Mouse (Mus musculus) small intestine, adult 2 months (tissue): ENCODE results near the gene Mrpl14. TPM values are rescaled to one million over a fixed set of nuclear protein-coding genes. Genes with fewer than 3 reads are reported as not detected.

Experiments
- H3K27ac ChIP-seq: fragments of 200-500 bp; 2 replicates; pipeline ENCODE4 v1.5.1; 2012; ENCODE audit warnings: low read depth, low read length, control low read depth, inconsistent platforms; ENCODE audit not compliant: insufficient read depth
- H3K27me3 ChIP-seq: fragments of 200-500 bp; 2 replicates; pipeline ENCODE4 v1.6.1; 2012; ENCODE audit warnings: mild to moderate bottlenecking, moderate library complexity, low read length, inconsistent platforms; ENCODE audit not compliant: control insufficient read depth, insufficient read depth
- H3K36me3 ChIP-seq: fragments of 200-500 bp; 2 replicates; pipeline ENCODE4 v1.6.1; 2012; ENCODE audit warnings: mild to moderate bottlenecking, low read length, control low read depth, inconsistent platforms; ENCODE audit not compliant: control insufficient read depth, insufficient read depth
- H3K4me1 ChIP-seq: fragments of 200-500 bp; 2 replicates; pipeline ENCODE4 v1.6.1; 2012; ENCODE audit warnings: low read length, inconsistent platforms, mixed read lengths; ENCODE audit not compliant: control insufficient read depth, insufficient read depth, insufficient read length
- H3K4me3 ChIP-seq: fragments of 200-500 bp; 2 replicates; pipeline ENCODE4 v1.5.1; 2012; ENCODE audit warnings: low read depth, mild to moderate bottlenecking, control low read depth, inconsistent platforms, low read length, moderate library complexity
- CTCF ChIP-seq: fragments of 200-500 bp; IDR thresholded peaks from 2 replicates; pipeline ENCODE4 v1.5.1; 2012; ENCODE audit warnings: low read depth, mild to moderate bottlenecking, control low read depth, inconsistent platforms, low read length, moderate library complexity, mixed read lengths; ENCODE audit not compliant: insufficient replicate concordance, insufficient read length; ENCODE audit errors: extremely low read depth
- POLR2A ChIP-seq: fragments of 200-500 bp; IDR thresholded peaks from 2 replicates; pipeline ENCODE4 v1.6.1; 2012; ENCODE audit warnings: low read depth, mild to moderate bottlenecking, control low read depth, inconsistent platforms, low read length, moderate library complexity
- WGBS: fragments of 180-500 bp; shearing (Covaris S2); methylation state at CpG from one replicate; pipeline ENCODE4 v1.1.7; 2018; 5-methylcytosine and 5-hydroxymethylcytosine counted together
- polyA plus RNA-seq: library from polyadenylated mRNA; depleted of rRNA; stranded (reverse); fragments of >200 nt; gene quantifications from 2 replicates; pipeline ENCODE4 v1.2.3, GENCODE M21; 2012

Mrpl14 gene
- polyA plus RNA-seq, 1 experiment = 161 TPM

DNA sequence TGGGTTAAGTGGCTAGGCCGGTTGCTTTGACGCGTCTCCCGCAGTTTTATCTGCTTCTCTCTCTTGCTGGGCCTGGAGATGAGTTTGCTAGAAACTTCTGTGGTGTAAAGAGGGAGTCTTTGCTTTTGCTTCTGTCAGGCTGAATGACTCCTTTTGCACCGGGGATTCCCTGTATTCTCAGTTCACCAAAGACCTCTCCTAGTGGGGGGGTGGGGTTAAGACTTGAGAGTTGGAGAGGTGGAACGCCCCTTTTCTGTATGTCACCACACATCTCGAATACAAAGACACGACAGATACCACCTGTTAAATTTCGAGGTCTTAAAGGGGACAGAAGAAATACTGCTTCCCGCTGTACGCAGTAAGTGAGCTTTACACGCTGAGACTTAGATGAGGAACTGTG is 594 bp downstream of the Mrpl14 start, which contains the start of gene Tmem63b:
Gene Tmem63b, minus strand, starts transcription at position 190 of the 400 bp plus-strand sequence.
- no peak for TF ChIP-seq CTCF
- TF ChIP-seq POLR2A = no peak
- H3K4me3 ChIP-seq = peak within 1 kb of the TSS; percentile 96
- peak within 1 kb of the TSS; percentile 21 for H3K27ac ChIP-seq
- peaks cover 20% of the 10 kb centered on the region for H3K4me1 ChIP-seq
- H3K27me3 ChIP-seq = no peaks in the 10 kb centered on the region
- WGBS = 2% methylated on average over 12 of the region's 12 CpGs
- H3K36me3 ChIP-seq = no peaks in the 10 kb centered on the region

GRCm38 (mm10) chr17:45689120-45689519 is 3.0 kb downstream of the Mrpl14 start:
- H3K36me3 ChIP-seq = no peaks in the 10 kb centered on the region
- WGBS = 23% methylated on average over 9 of the region's 9 CpGs
- peaks cover 35% of the 10 kb centered on the region for H3K4me1 ChIP-seq
- no peaks in the 10 kb centered on the region for H3K27me3 ChIP-seq
- no peak overlapping the region for H3K4me3 ChIP-seq
- no peak for TF ChIP-seq POLR2A
- TF ChIP-seq CTCF = no peak
- no peak overlapping the region for H3K27ac ChIP-seq

DNA sequence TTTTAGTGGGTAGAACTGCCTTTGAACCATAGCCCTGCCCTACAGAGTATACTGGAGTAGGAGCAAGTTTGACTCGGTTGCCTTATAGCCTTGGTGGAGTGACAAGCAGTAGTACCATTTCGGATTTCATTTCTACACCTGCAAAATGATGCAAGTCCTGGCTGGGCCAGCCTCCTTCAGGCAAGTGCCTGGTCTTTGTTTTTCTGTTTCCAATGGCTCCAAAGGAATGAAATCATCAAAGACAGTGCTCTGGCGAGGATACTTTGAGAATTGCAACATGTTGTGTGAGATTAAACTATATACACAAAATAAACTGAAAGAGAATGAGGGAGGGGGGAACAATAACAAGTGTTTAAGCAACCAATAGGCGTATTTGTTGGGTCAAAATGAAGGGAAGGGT is 3.9 kb downstream of the Mrpl14 start:
- Histone ChIP-seq H3K4me1 (peaks cover 32% of the 10 kb centered on the region), H3K27ac (no peak overlapping the region), H3K27me3 (no peaks in the 10 kb centered on the region), H3K4me3 (no peak overlapping the region), H3K36me3 (no peaks in the 10 kb centered on the region)
- TF ChIP-seq POLR2A = no peak
- TF ChIP-seq CTCF = no peak
- WGBS = 93% methylated on average over 4 of the region's 4 CpGs

DNA sequence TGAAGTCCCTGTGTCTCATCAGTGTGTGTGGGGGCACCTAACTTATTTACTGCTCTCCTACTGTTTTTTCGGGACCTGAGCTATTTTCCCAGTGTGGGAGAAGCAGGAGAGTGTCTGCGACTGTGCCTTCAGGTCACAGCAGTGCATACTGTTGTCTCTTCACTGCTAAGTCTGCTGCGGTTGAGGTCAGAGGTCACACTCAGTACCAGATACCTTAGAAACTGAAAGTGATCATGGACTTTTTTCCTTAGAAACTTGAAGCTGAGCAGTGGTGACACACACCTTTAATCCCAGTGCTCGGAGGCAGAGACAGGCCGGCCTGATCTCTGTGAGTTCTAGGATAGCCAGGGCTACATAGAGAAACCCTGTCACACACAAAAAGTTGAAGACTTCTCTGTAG is 6.0 kb downstream of the Mrpl14 start:
- Histone ChIP-seq H3K27ac (peak overlapping the region; percentile 34), H3K4me3 (no peak overlapping the region), H3K4me1 (peaks cover 30% of the 10 kb centered on the region), H3K36me3 (no peaks in the 10 kb centered on the region), H3K27me3 (no peaks in the 10 kb centered on the region)
- TF ChIP-seq CTCF (no peak), POLR2A (no peak)
- WGBS = 33% methylated on average over 5 of the region's 5 CpGs

GRCm38 (mm10) chr17:45693812-45694565 is 7.9 kb downstream of the Mrpl14 start:
- no peak for TF ChIP-seq POLR2A
- TF ChIP-seq CTCF = no peak
- Histone ChIP-seq H3K36me3 (peaks cover 6% of the 10 kb centered on the region), H3K4me1 (peaks cover 35% of the 10 kb centered on the region), H3K4me3 (no peak overlapping the region), H3K27me3 (no peaks in the 10 kb centered on the region), H3K27ac (no peak overlapping the region)
- 55% methylated on average over 18 of the region's 18 CpGs for WGBS

- TF ChIP-seq POLR2A = no peak
- TF ChIP-seq CTCF = no peak
- Histone ChIP-seq H3K4me3 (no peak overlapping the region), H3K36me3 (peaks cover 6% of the 10 kb centered on the region), H3K27me3 (no peaks in the 10 kb centered on the region), H3K27ac (no peak overlapping the region), H3K4me1 (peaks cover 44% of the 10 kb centered on the region)
- 55% methylated on average over 23 of the region's 23 CpGs for WGBS
Measured at GRCm38 (mm10) chr17:45695227-45696120, 9.4 kb downstream of the Mrpl14 start.

DNA sequence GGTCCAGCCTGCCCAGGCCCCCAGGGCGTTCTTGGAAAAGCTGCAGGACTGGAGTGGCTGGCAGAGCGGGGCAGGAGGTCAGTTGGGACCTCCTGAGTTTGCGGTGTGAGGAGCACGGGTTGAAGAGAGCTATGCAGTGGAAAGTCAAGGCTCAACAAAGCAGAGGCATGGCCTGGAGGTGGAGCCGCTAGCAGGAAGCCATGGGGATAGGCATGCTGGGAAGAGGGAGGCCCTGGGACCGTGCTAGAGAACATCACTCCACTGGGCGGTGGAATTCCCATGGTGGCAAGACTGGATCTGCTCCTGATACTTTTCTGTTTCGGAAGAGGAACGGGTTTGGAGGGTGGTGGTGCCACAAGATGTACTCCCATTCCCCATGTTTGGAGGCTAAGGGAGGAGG is 10.9 kb downstream of the Mrpl14 start:
- no peak overlapping the region for H3K4me3 ChIP-seq
- no peaks in the 10 kb centered on the region for H3K27me3 ChIP-seq
- H3K4me1 ChIP-seq = peaks cover 41% of the 10 kb centered on the region
- 92% methylated on average over 9 of the region's 9 CpGs for WGBS
- H3K36me3 ChIP-seq = peaks cover 6% of the 10 kb centered on the region
- no peak for TF ChIP-seq POLR2A
- TF ChIP-seq CTCF = no peak
- H3K27ac ChIP-seq = no peak overlapping the region
